Mouse (Mus musculus) ES-Bruce4 (cell line): ENCODE measurements at regions not wholly inside any gene's neighbourhood (a gene's known extent, or its start where the extent isn't known, plus 50 kb on each side); places are given as distances from the start of the nearest gene placed in this dataset.

Experiments used
- H3K27ac ChIP-seq: 2 replicates; pipeline ENCODE4 v1.5.1; 2012; ENCODE audit warnings: low read length, inconsistent platforms; ENCODE audit not compliant: insufficient read depth
- H3K27me3 ChIP-seq: 2 replicates; pipeline ENCODE4 v1.6.1; 2012; ENCODE audit warnings: mild to moderate bottlenecking, low read length, inconsistent platforms; ENCODE audit not compliant: control insufficient read depth, poor library complexity, insufficient read depth, severe bottlenecking
- H3K36me3 ChIP-seq: 2 replicates; pipeline ENCODE4 v1.6.1; 2012; ENCODE audit warnings: inconsistent platforms, mild to moderate bottlenecking, low read length, moderate library complexity; ENCODE audit not compliant: control insufficient read depth, poor library complexity, insufficient read depth, severe bottlenecking
- H3K4me1 ChIP-seq: one replicate; pipeline ENCODE4 v1.8.1; 2011; ENCODE audit warnings: low read length; ENCODE audit not compliant: control insufficient read depth, insufficient read depth
- H3K4me3 ChIP-seq: 2 replicates; pipeline ENCODE4 v1.5.1; 2011; ENCODE audit warnings: low read depth, mild to moderate bottlenecking, low read length
- H3K9ac ChIP-seq: 2 replicates; pipeline ENCODE4 v1.6.1; 2012; ENCODE audit warnings: low read depth, mild to moderate bottlenecking, inconsistent platforms; ENCODE audit not compliant: poor library complexity, severe bottlenecking
- H3K9me3 ChIP-seq: replicated peaks from 2 replicates; pipeline ENCODE4 v1.6.1; 2012; ENCODE audit warnings: mild to moderate bottlenecking, low read length, inconsistent platforms; ENCODE audit not compliant: control insufficient read depth, poor library complexity, insufficient read depth, severe bottlenecking
- CTCF ChIP-seq: IDR thresholded peaks from one replicate; pipeline ENCODE4 v1.8.1; 2011; ENCODE audit warnings: low read depth, low read length
- EP300 ChIP-seq: IDR thresholded peaks from 2 replicates; pipeline ENCODE4 v1.6.1; 2011; ENCODE audit warnings: low read depth, low read length; ENCODE audit not compliant: insufficient read depth
- POLR2A ChIP-seq: IDR thresholded peaks from one replicate; pipeline ENCODE4 v1.8.1; 2011; ENCODE audit warnings: low read length; ENCODE audit not compliant: insufficient read depth

- Histone ChIP-seq H3K4me1 (no peaks in the 10 kb centered on the region), H3K27ac (no peak overlapping the region), H3K9me3 (no peaks in the 10 kb centered on the region; the same call in 1 of the 2 replicates), H3K27me3 (no peaks in the 10 kb centered on the region; the same call in 1 of the 2 replicates), H3K36me3 (no peaks in the 10 kb centered on the region), H3K9ac (no peak overlapping the region), H3K4me3 (no peak overlapping the region)
- TF ChIP-seq CTCF (no peak), POLR2A (no peak), EP300 (no peak)
Measured at GRCm38 (mm10) chr8:93655752-93656151, 120.1 kb upstream of the Ces5a start.

- Histone ChIP-seq H3K9ac (no peak overlapping the region), H3K27me3 (no peaks in the 10 kb centered on the region), H3K36me3 (no peaks in the 10 kb centered on the region), H3K4me1 (no peaks in the 10 kb centered on the region), H3K4me3 (no peak overlapping the region), H3K9me3 (no peaks in the 10 kb centered on the region), H3K27ac (no peak overlapping the region)
- TF ChIP-seq POLR2A (no peak), CTCF (peak; percentile 90), EP300 (0 out of 2 replicates have a peak, but pooled peaks have one; percentile 4)
Measured at GRCm38 (mm10) chr8:93661739-93662138, 126.1 kb upstream of the Ces5a start.

- Histone ChIP-seq H3K4me3 (no peak overlapping the region), H3K4me1 (no peaks in the 10 kb centered on the region), H3K27me3 (no peaks in the 10 kb centered on the region), H3K9ac (no peak overlapping the region), H3K9me3 (no peaks in the 10 kb centered on the region), H3K36me3 (no peaks in the 10 kb centered on the region), H3K27ac (no peak overlapping the region)
- TF ChIP-seq POLR2A (no peak), EP300 (no peak), CTCF (no peak)
Measured at GRCm38 (mm10) chr8:93662219-93662618, 126.6 kb upstream of the Ces5a start.

- TF ChIP-seq CTCF, result no peak
- TF ChIP-seq EP300, result no peak
- no peak for TF ChIP-seq POLR2A
- Histone ChIP-seq H3K9me3 (no peaks in the 10 kb centered on the region), H3K36me3 (no peaks in the 10 kb centered on the region), H3K27ac (no peak overlapping the region), H3K27me3 (no peaks in the 10 kb centered on the region), H3K4me3 (no peak overlapping the region), H3K9ac (no peak overlapping the region), H3K4me1 (no peaks in the 10 kb centered on the region)
Measured at GRCm38 (mm10) chr8:93663851-93664250, 128.2 kb upstream of the Ces5a start.

GRCm38 (mm10) chr8:93668306-93668705 lies 132.7 kb upstream of the Ces5a start:
- no peak overlapping the region for H3K4me3 ChIP-seq
- 0 out of 2 replicates have a peak, but pooled peaks cover 3% of the 10 kb centered on the region for H3K9me3 ChIP-seq
- H3K27me3 ChIP-seq, result no peaks in the 10 kb centered on the region; the same call in 1 of the 2 replicates
- no peaks in the 10 kb centered on the region for H3K4me1 ChIP-seq
- no peak overlapping the region for H3K9ac ChIP-seq
- H3K36me3 ChIP-seq, result no peaks in the 10 kb centered on the region
- H3K27ac ChIP-seq, result no peak overlapping the region
- TF ChIP-seq EP300, result no peak
- no peak for TF ChIP-seq POLR2A
- no peak for TF ChIP-seq CTCF

- Histone ChIP-seq H3K4me3 (no peak overlapping the region), H3K9me3 (0 out of 2 replicates have a peak, but pooled peaks cover 3% of the 10 kb centered on the region), H3K4me1 (no peaks in the 10 kb centered on the region), H3K27ac (no peak overlapping the region), H3K27me3 (no peaks in the 10 kb centered on the region; the same call in 1 of the 2 replicates), H3K9ac (no peak overlapping the region), H3K36me3 (no peaks in the 10 kb centered on the region)
- TF ChIP-seq POLR2A (no peak), CTCF (no peak), EP300 (no peak)
Measured at GRCm38 (mm10) chr8:93674721-93675120, 135.0 kb upstream of the Gnao1 start.
